Mouse (Mus musculus) heart, embryonic 11.5 days (tissue): ENCODE results near the gene Pex1. TPM values are rescaled to one million over a fixed set of nuclear protein-coding genes. Genes with fewer than 3 reads are reported as not detected.
"Not testable (repeated sequence)": the region's sequence is repeated elsewhere in the genome, so short reads cannot be mapped to it uniquely, and the experiment has no call there.

Experiments
- ATAC-seq: fragments of 200-750 bp; cut with Nextera tagmentation; replicated peaks from 2 replicates; pipeline ENCODE4 v1.8.0; 2017; ENCODE audit warnings: moderate library complexity; ENCODE audit not compliant: insufficient number of reproducible peaks, low FRiP score, low TSS enrichment
- H3K27ac ChIP-seq: fragments of 300-500 bp; sonication (generic); 2 replicates; pipeline ENCODE4 v1.5.1; 2014; ENCODE audit warnings: mild to moderate bottlenecking, low read depth, low read length
- H3K27me3 ChIP-seq: fragments of 300-500 bp; sonication (generic); 2 replicates; pipeline ENCODE4 v1.6.1; 2014; ENCODE audit warnings: mild to moderate bottlenecking, low read length, mixed read lengths; ENCODE audit not compliant: control insufficient read depth, insufficient read depth
- H3K36me3 ChIP-seq: fragments of 300-500 bp; sonication (generic); 2 replicates; pipeline ENCODE4 v1.6.1; 2014; ENCODE audit warnings: mild to moderate bottlenecking, low read length, moderate library complexity, mixed read lengths; ENCODE audit not compliant: control insufficient read depth, insufficient read depth
- H3K4me1 ChIP-seq: fragments of 300-500 bp; sonication (generic); 2 replicates; pipeline ENCODE4 v1.6.1; 2014; ENCODE audit warnings: low read length; ENCODE audit not compliant: control insufficient read depth, insufficient read depth
- H3K4me2 ChIP-seq: fragments of 300-500 bp; sonication (generic); 2 replicates; pipeline ENCODE4 v1.6.1; 2014; ENCODE audit warnings: mild to moderate bottlenecking, moderate library complexity
- H3K4me3 ChIP-seq: fragments of 300-500 bp; sonication (generic); 2 replicates; pipeline ENCODE4 v1.5.1; 2014; ENCODE audit warnings: low read depth, low read length
- H3K9ac ChIP-seq: fragments of 300-500 bp; sonication (generic); 2 replicates; pipeline ENCODE4 v1.6.1; 2014; ENCODE audit warnings: mild to moderate bottlenecking, low read depth, low read length, moderate library complexity
- H3K9me3 ChIP-seq: fragments of 300-500 bp; sonication (generic); replicated peaks from 2 replicates; pipeline ENCODE4 v1.6.1; 2016; ENCODE audit warnings: low read length; ENCODE audit not compliant: control insufficient read depth
- WGBS: fragments of 180-500 bp; shearing (Covaris S2); extraction: QIAGEN DNeasy Blood & Tissue Kit; methylation state at CpG from one replicate; pipeline ENCODE4 v1.1.7; 2014; ENCODE audit not compliant: insufficient replicate concordance; 5-methylcytosine and 5-hydroxymethylcytosine counted together
- polyA plus RNA-seq: library from polyadenylated mRNA; unstranded; fragments of >200 nt; fragmentation: Nextera tagmentation; extraction: Ambion mirVana; gene quantifications from 2 replicates; pipeline ENCODE4 v1.2.1, GENCODE M21; 2014

Gene Pex1
- polyA plus RNA-seq, 1 experiment from 2014 or later, result 13.2 TPM

DNA sequence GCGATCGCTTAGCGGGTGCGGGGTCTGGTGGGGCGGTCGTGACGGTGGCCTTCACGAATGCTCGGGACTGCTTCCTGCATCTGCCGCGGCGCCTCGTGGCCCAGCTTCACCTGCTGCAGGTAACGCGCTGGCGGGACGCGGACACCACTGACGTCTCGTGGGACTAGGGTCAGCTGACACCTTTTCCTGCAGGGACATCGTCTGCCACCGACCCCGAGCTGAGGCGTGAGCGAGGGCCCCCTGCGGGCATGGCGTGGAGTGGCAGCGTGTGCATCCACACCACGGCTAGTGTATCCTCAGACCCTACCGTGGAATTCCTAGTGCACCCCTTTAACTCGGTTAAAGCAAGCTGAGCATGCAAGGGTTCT lies 517 bp downstream of the Pex1 start, which contains the start of gene Rbm48:
TSS of gene Rbm48 (minus strand) at position 187 of the 368 bp plus-strand sequence.
- peak within 1 kb of the TSS; percentile 72 for H3K4me2 ChIP-seq
- 0 out of 2 replicates have a peak within 1 kb of the TSS, but pooled peaks have one; percentile 31 for H3K27ac ChIP-seq
- peak within 1 kb of the TSS; percentile 82 for H3K9ac ChIP-seq
- no peaks in the 10 kb centered on the region for H3K27me3 ChIP-seq
- H3K4me3 ChIP-seq, result peak within 1 kb of the TSS; percentile 85
- H3K36me3 ChIP-seq, result peaks cover under 1% of the 10 kb centered on the region; the same call in 1 of the 2 replicates
- H3K4me1 ChIP-seq, result peaks cover 8% of the 10 kb centered on the region; the same call in 1 of the 2 replicates
- peak; percentile 86 for ATAC-seq
- no peaks in the 10 kb centered on the region for H3K9me3 ChIP-seq
- WGBS, result under 1% methylated on average over 31 of the region's 31 CpGs

DNA sequence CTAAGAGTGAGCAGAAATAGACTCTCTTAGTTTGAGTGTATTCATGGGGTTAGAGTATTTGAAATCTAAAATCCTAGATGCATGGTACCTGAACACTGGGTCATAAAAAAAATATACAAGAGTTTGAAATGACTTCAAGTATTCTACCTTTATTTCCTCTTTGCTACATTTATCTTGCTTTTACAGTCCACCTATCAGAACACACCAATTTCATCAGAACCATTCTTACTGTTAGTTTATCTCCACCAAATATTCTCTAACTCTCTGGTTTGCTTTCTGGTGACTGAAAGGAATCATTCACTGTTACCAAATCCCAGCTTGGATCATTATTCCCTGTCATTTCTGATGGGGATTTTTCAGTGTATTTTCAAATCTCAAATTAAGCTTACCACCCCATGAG lies 1.3 kb downstream of the Pex1 start:
- Histone ChIP-seq H3K27me3 (no peaks in the 10 kb centered on the region), H3K4me1 (peaks cover 8% of the 10 kb centered on the region; the same call in 1 of the 2 replicates), H3K4me3 (peak overlapping the region; percentile 85), H3K36me3 (no peaks in the 10 kb centered on the region), H3K4me2 (peak overlapping the region; percentile 72), H3K9me3 (no peaks in the 10 kb centered on the region), H3K9ac (no peak overlapping the region; the same call in 1 of the 2 replicates), H3K27ac (no peak overlapping the region)
- ATAC-seq, result no peak

- Histone ChIP-seq H3K36me3 (no peaks in the 10 kb centered on the region), H3K27ac (no peak overlapping the region), H3K9me3 (no peaks in the 10 kb centered on the region), H3K27me3 (no peaks in the 10 kb centered on the region), H3K9ac (no peak overlapping the region), H3K4me3 (no peak overlapping the region), H3K4me1 (peaks cover 8% of the 10 kb centered on the region; the same call in 1 of the 2 replicates), H3K4me2 (no peak overlapping the region)
- WGBS, result 82% methylated on average over 5 of the region's 5 CpGs
- no peak for ATAC-seq
These were observed 2.9 kb downstream of the Pex1 start for GRCm38 (mm10) chr5:3598766-3599165.

GRCm38 (mm10) chr5:3600298-3600697 lies 4.4 kb downstream of the Pex1 start:
- no peak for ATAC-seq
- WGBS, result 78% methylated on average over 1 of the region's 1 CpGs
- Histone ChIP-seq H3K4me2 (no peak overlapping the region), H3K9ac (no peak overlapping the region), H3K36me3 (peaks cover 1% of the 10 kb centered on the region; the same call in 1 of the 2 replicates), H3K27me3 (no peaks in the 10 kb centered on the region), H3K4me1 (peaks cover 2% of the 10 kb centered on the region; the same call in 1 of the 2 replicates), H3K27ac (no peak overlapping the region), H3K4me3 (no peak overlapping the region), H3K9me3 (no peaks in the 10 kb centered on the region)

- 79% methylated on average over 3 of the region's 3 CpGs for WGBS
- Histone ChIP-seq H3K4me1 (no peaks in the 10 kb centered on the region), H3K36me3 (peaks cover 4% of the 10 kb centered on the region; the same call in 1 of the 2 replicates), H3K27ac (no peak overlapping the region), H3K9ac (no peak overlapping the region), H3K27me3 (no peaks in the 10 kb centered on the region), H3K9me3 (no peaks in the 10 kb centered on the region), H3K4me2 (no peak overlapping the region), H3K4me3 (no peak overlapping the region)
- ATAC-seq, result no peak
These were observed 4.9 kb downstream of the Pex1 start for GRCm38 (mm10) chr5:3600790-3601189.

DNA sequence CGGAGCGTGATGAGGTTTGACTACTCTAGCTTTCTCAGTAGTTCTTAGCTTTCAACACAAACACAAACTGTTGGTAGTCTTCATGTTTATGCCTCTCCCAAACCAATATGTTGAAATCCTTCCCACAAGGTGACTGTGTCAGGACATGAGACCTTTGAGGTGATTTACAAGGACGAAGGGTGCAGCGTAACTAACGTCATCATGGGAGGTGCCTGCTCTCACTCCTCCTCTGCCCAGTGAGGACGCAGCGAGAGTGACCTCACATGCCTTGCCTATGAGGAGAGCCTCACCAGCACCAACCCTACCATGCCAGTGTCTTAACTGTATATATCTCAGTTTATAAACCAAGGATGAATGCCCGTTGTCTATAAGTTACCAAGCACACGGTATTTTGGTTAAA lies 11.2 kb downstream of the Pex1 start:
- Histone ChIP-seq H3K27ac (no peak overlapping the region), H3K9me3 (no peaks in the 10 kb centered on the region), H3K4me2 (no peak overlapping the region), H3K4me1 (no peaks in the 10 kb centered on the region), H3K4me3 (no peak overlapping the region), H3K36me3 (peaks cover 4% of the 10 kb centered on the region; the same call in 1 of the 2 replicates), H3K9ac (no peak overlapping the region), H3K27me3 (no peaks in the 10 kb centered on the region)
- 91% methylated on average over 9 of the region's 9 CpGs for WGBS
- ATAC-seq, result no peak

DNA sequence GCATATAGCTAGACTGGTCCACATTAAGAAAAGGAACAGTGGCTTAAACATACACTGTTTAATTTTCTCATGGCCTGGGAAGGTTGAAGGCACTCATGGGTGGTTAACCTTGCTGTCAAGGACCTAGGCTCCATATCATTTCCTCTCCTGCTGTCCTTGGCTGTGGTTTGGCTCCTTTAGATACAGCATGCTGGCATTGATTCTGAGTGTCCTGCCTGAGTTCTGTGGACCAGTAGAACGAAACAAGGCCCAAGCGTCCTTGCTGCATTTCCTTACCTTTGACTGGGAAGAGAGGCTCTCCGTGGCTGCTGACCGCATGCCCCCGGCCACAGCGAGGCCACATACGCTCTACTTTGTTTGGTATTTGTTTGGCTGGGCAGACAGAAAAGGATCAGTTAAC lies 13.4 kb downstream of the Pex1 start:
- Histone ChIP-seq H3K9ac (no peak overlapping the region), H3K4me2 (no peak overlapping the region), H3K36me3 (peaks cover 7% of the 10 kb centered on the region; the same call in 1 of the 2 replicates), H3K27ac (no peak overlapping the region), H3K4me3 (no peak overlapping the region), H3K27me3 (no peaks in the 10 kb centered on the region), H3K4me1 (no peaks in the 10 kb centered on the region), H3K9me3 (no peaks in the 10 kb centered on the region)
- no peak for ATAC-seq
- 92% methylated on average over 7 of the region's 7 CpGs for WGBS

DNA sequence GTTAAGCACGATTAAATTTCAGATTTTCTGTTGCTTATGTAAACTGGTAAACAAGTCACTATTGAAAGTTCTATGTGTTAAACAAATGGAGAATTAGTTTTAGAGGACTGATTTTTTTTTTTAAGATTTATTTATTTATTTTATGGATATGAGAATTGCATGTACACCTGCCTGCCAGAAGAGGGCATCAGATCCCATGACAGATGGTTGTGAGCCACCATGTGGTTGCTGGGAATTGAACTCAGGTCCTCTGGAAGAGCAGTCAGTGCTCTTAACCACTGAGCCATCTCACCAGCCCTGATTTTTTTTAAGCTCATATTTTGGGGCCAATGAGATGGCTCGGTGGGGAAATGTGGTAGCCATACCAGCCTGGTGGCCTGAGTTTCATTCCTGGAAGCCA lies 16.0 kb downstream of the Pex1 start:
- not testable (repeated sequence) for H3K4me2 ChIP-seq, H3K4me3 ChIP-seq, H3K4me1 ChIP-seq, H3K9me3 ChIP-seq, H3K27me3 ChIP-seq, H3K36me3 ChIP-seq, H3K27ac ChIP-seq, H3K9ac ChIP-seq, ATAC-seq
- WGBS, result 85% methylated on average over 2 of the region's 2 CpGs

DNA sequence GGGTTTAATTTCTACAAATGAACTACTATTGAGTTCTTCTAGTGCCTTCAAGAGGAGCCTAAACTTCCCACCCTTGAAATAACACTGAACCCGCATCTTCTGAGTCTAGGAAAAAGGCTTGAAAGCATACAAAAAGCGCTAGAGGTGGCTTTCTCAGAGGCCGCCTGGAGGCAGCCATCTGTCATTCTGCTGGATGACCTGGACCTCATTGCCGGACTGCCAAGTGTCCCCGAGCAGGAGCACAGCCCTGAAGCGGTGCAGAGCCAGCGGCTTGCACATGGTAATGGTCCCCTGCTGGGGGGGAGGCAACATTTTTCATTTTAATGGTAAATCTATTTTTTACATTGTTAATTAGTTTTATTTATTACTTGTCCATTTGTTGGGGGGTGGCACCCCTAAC lies 24.6 kb downstream of the Pex1 start:
- no peaks in the 10 kb centered on the region for H3K27me3 ChIP-seq
- no peak overlapping the region for H3K9ac ChIP-seq
- no peak overlapping the region for H3K4me3 ChIP-seq
- H3K4me2 ChIP-seq, result no peak overlapping the region
- no peak for ATAC-seq
- H3K4me1 ChIP-seq, result no peaks in the 10 kb centered on the region
- peaks cover 15% of the 10 kb centered on the region for H3K36me3 ChIP-seq
- 90% methylated on average over 7 of the region's 7 CpGs for WGBS
- H3K9me3 ChIP-seq, result no peaks in the 10 kb centered on the region
- no peak overlapping the region for H3K27ac ChIP-seq
